Comparison of ENCODE assay signal across 12 mouse cellular contexts in the genomic region with DNA sequence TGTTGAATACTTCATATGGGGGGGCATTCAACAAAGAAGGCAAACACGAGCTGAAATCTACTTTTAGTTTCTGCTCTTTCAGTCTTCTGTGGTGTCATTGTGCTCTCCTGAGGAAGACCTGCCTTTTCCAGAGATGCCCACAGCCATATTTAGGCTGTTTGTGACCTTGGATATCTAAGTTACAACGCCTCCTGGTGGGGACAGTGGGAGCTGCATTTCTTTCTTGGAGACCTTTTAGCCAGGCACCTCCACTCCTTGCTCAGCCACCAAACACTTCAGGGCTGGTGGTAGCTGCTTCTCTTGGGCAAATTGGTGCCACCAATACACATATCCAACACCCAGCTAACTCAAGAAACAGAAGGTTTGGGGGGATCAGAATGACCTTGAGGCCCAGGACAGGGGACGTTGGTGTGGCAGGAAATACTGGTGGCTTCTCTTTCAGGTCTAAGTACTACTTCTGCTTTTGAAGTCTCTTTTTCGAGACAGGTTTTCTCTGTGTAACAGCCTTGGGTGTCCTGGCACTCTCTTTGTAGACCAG. TPM values are rescaled to one million over a fixed set of nuclear protein-coding genes. Genes with fewer than 3 reads are reported as not detected.
DNase-seq lines count a peak whose midpoint lies in the region; ATAC-seq and TF ChIP-seq lines count a peak whose summit lies in the region.
"Had no signal": no experiment of that assay in that cellular context is flagged by ENCODE, and none has a peak within 500 bp of the region (broad histone marks: within the 10 kb centered on the region; RNA-seq: fewer than 3 reads in every experiment).

No protein-coding gene starts in this region.

- no peaks in the 10 kb centered on the region for H3K36me3 ChIP-seq in liver, embryonic 14.5 days (replicated peaks; ENCODE audit: control insufficient read depth, insufficient read depth, low read depth)
- H3K36me3 ChIP-seq: embryonic facial prominence, embryonic 13.5 days; hindbrain, embryonic 15.5 days; limb, embryonic 13.5 days had no signal

- no peak overlapping the region; the same call in 1 of the 2 replicates for H3K27ac ChIP-seq in left cerebral cortex, adult 2 months
- no peak overlapping the region for H3K27ac ChIP-seq in liver, embryonic 14.5 days
- H3K27ac ChIP-seq: embryonic facial prominence, embryonic 13.5 days; hindbrain, embryonic 15.5 days; limb, embryonic 13.5 days had no signal

- peak; percentile 38 for DNase-seq in adrenal gland, postnatal 14 days
- no peak for DNase-seq in adrenal gland, postnatal 4 days (ENCODE audit: low spot score in 2 of 2)
- DNase-seq in left cerebral cortex, adult 2 months (ENCODE audit: extremely low spot score in 1 of 2, low spot score in 2 of 2): no peak
- DNase-seq in left cerebral cortex, postnatal 36 days (ENCODE audit: low spot score in 2 of 2): no peak
- DNase-seq in ES-CJ7 (ENCODE audit: low read depth, low spot score): peak; percentile 68
- peak; percentile 30 to 52 (median 47) for DNase-seq in liver, embryonic 14.5 days (ENCODE audit: low read depth in 3 of 3, low spot score in 3 of 3)
- DNase-seq in urinary bladder, postnatal 10 days (ENCODE audit: low spot score): no peak
- no peak for DNase-seq in cerebellum, adult 11 months
- DNase-seq: gastrocnemius, postnatal 25 days had no signal

- H3K27me3 ChIP-seq in liver, embryonic 14.5 days (ENCODE audit: control insufficient read depth, insufficient read depth, low read length): peaks cover 84% of the 10 kb centered on the region

- no peak for TF ChIP-seq EP300 in liver, embryonic 14.5 days (IDR thresholded peaks at IDR 0.05; ENCODE audit: low read depth)

- WGBS in liver, embryonic 14.5 days (ENCODE audit: insufficient replicate concordance): 24% methylated on average over 4 of the region's 4 CpGs

- H3K4me2 ChIP-seq in liver, embryonic 14.5 days (ENCODE audit: low read depth): no peak overlapping the region

- no peak overlapping the region for H3K9ac ChIP-seq in liver, embryonic 14.5 days (replicated peaks)
- H3K9ac ChIP-seq: embryonic facial prominence, embryonic 13.5 days; hindbrain, embryonic 15.5 days; limb, embryonic 13.5 days had no signal

- H3K4me3 ChIP-seq in left cerebral cortex, adult 2 months: no peak overlapping the region
- H3K4me3 ChIP-seq in liver, embryonic 14.5 days (ENCODE audit: insufficient read depth in 1 of 2, low read depth in 2 of 2, low read length in 2 of 2): no peak overlapping the region
- H3K4me3 ChIP-seq: hindbrain, embryonic 15.5 days had no signal

- H3K9me3 ChIP-seq in liver, embryonic 14.5 days (ENCODE audit: control insufficient read depth, low read length): no peaks in the 10 kb centered on the region
- H3K9me3 ChIP-seq: embryonic facial prominence, embryonic 13.5 days; hindbrain, embryonic 15.5 days; limb, embryonic 13.5 days had no signal

- TF ChIP-seq CTCF in left cerebral cortex, adult 2 months (IDR thresholded peaks at IDR 0.05): peak; percentile 20
- TF ChIP-seq CTCF in liver, embryonic 14.5 days (IDR thresholded peaks at IDR 0.05; ENCODE audit: low read depth): peak; percentile 78

- peaks cover 0 to 4% of the 10 kb centered on the region in 2 experiments; a peak in 2 of 4 replicates for H3K4me1 ChIP-seq in liver, embryonic 14.5 days (replicated peaks; ENCODE audit: control insufficient read depth in 2 of 2, insufficient read depth in 2 of 2, low read length in 1 of 2)

- intact Hi-C loops in left cerebral cortex, adult 2 months (cut with DNase I): no loop called here
- intact Hi-C loops in left cerebral cortex, postnatal 36 days (cut with DNase I): no loop called here

- ATAC-seq in liver, embryonic 14.5 days (ENCODE audit: insufficient read depth): no peak

RNA-seq across cellular contexts. Expression of gene Rtn4rl2, which starts 15.8 kb away (rescaled TPM):
- 1.6 and 2.6 TPM in 2 replicates for total RNA-seq in adrenal gland, postnatal 14 days (2021)
- 1 to 10 TPM; 2.2 to 3.4 TPM for total RNA-seq in adrenal gland, postnatal 4 days (2021)
- total RNA-seq in left cerebral cortex, adult 2 months (2021): 100 to 1,000 TPM in 1 of 2 experiments, 10 to 100 TPM in 1; 99.5 to 113 TPM
- 10 to 100 TPM; 90.0 to 92.0 TPM for total RNA-seq in left cerebral cortex, postnatal 36 days (2021)
- 0.03 and 0.06 TPM in 2 replicates for polyA plus RNA-seq in liver, embryonic 14.5 days (2012; rRNA removed)
- polyA plus RNA-seq in liver, embryonic 14.5 days (2014; fragmentation: Nextera tagmentation; extraction: Ambion mirVana): 0.14 TPM in 1 of 2 replicates, not detected in the other

RNA-seq across cellular contexts. Expression of gene Slc43a1, which starts 32.0 kb away (rescaled TPM):
- 5.2 and 9.3 TPM in 2 replicates for total RNA-seq in adrenal gland, postnatal 14 days (2021)
- total RNA-seq in adrenal gland, postnatal 4 days (2021): 10 to 100 TPM in 1 of 2 experiments, 1 to 10 TPM in 1; 8.8 to 11.1 TPM
- under 1 TPM; 0.27 to 0.30 TPM for total RNA-seq in left cerebral cortex, adult 2 months (2021)
- total RNA-seq in left cerebral cortex, postnatal 36 days (2021): under 1 TPM; 0.25 to 0.32 TPM
- polyA plus RNA-seq in liver, embryonic 14.5 days (2012; rRNA removed): 144 and 151 TPM in 2 replicates
- polyA plus RNA-seq in liver, embryonic 14.5 days (2014; fragmentation: Nextera tagmentation; extraction: Ambion mirVana): 174 and 198 TPM in 2 replicates

RNA-seq across cellular contexts. Expression of gene Timm10, which starts 43.9 kb away (rescaled TPM):
- 54.2 and 73.7 TPM in 2 replicates for total RNA-seq in adrenal gland, postnatal 14 days (2021)
- 10 to 100 TPM; 40.5 to 43.7 TPM for total RNA-seq in adrenal gland, postnatal 4 days (2021)
- total RNA-seq in left cerebral cortex, adult 2 months (2021): 10 to 100 TPM; 49.1 to 51.3 TPM
- total RNA-seq in left cerebral cortex, postnatal 36 days (2021): 10 to 100 TPM; 53.8 to 55.9 TPM
- polyA plus RNA-seq in liver, embryonic 14.5 days (2012; rRNA removed): 39.8 and 46.6 TPM in 2 replicates
- polyA plus RNA-seq in liver, embryonic 14.5 days (2014; fragmentation: Nextera tagmentation; extraction: Ambion mirVana): 40.6 and 41.5 TPM in 2 replicates

RNA-seq across cellular contexts. Expression of gene Smtnl1, which starts 48.2 kb away (rescaled TPM):
- total RNA-seq in adrenal gland, postnatal 14 days (2021): not detected in 2 replicates
- total RNA-seq in adrenal gland, postnatal 4 days (2021): 1 to 10 TPM; 1.8 to 3.9 TPM
- total RNA-seq in left cerebral cortex, adult 2 months (2021): not detected
- not detected for total RNA-seq in left cerebral cortex, postnatal 36 days (2021)
- 0.09 and 0.38 TPM in 2 replicates for polyA plus RNA-seq in liver, embryonic 14.5 days (2012; rRNA removed)
- polyA plus RNA-seq in liver, embryonic 14.5 days (2014; fragmentation: Nextera tagmentation; extraction: Ambion mirVana): 0.23 and 0.25 TPM in 2 replicates
- polyA plus RNA-seq: hindbrain, embryonic 15.5 days had no signal

Comparison
In these comparisons a context has a peak if more than half of its experiments do, and no peak if none do; other contexts are left out.
1. DNase-seq: peak in adrenal gland, postnatal 14 days (single experiment), ES-CJ7 (single experiment) and liver, embryonic 14.5 days (3 of 3); none in adrenal gland, postnatal 4 days (0 of 2), left cerebral cortex, adult 2 months (0 of 2), left cerebral cortex, postnatal 36 days (0 of 2), urinary bladder, postnatal 10 days (single experiment) and cerebellum, adult 11 months (single experiment).
2. RNA of gene Rtn4rl2, which starts 15.8 kb away (total RNA-seq): 99.5 to 113 TPM in left cerebral cortex, adult 2 months and 90.0 to 92.0 TPM in left cerebral cortex, postnatal 36 days; 2.2 to 3.4 TPM in adrenal gland, postnatal 4 days and 1.6 to 2.6 TPM in adrenal gland, postnatal 14 days; every median in the first group is over 10 times any median in the second.